Mouse (Mus musculus) 3134 (cell line): ENCODE measurements around the gene Acsm2.

Experiments used
- DNase-seq: peaks from one replicate; pipeline ENCODE4 v3.0.0-alpha.2; 2011; ENCODE audit warnings: low spot score; ENCODE audit not compliant: insufficient read length; ENCODE audit errors: extremely low read depth

Acsm2 gene

DNA sequence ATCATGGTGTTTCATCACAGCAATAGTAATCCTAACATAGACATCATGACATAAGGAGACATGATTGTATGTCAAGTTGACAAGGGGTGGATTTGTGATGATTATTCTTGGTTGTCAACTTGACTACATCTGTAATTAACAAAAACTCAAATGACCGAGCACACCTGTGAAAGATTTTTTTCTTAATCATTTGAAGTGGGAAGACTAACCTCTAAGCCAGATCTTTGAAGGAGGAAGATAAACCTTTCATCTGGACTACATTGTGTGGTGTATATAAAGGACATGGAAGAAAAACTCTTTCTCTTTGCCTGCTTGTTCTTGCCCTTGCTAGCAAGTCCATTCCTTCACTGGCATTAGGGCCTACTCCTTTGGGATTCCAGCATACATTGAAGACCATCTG is at the start of gene Acsm2:
TSS of gene Acsm2 (plus strand) at position 301 of the 400 bp plus-strand sequence.
- no peak for DNase-seq

DNA sequence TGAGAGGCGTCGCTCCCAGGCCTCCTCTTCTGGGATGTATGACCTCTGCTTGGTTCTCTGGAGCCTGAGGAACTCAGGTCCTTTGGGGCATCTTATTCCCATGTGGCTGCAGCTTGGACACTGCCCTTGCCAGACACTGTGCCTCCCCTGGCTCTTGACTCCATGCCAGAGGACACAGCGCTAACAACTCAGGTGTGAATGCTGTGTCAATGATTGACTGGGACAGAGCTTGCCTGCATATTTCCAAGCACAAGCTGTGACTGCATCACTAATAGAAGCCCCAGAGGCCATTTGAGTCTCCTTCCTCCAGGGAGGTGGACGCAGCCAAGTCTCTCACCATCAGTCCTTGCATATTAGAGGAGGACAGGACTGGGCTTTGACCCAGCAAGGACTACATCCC is 43.0 kb upstream of the Acsm2 start:
- DNase-seq: no peak

DNA sequence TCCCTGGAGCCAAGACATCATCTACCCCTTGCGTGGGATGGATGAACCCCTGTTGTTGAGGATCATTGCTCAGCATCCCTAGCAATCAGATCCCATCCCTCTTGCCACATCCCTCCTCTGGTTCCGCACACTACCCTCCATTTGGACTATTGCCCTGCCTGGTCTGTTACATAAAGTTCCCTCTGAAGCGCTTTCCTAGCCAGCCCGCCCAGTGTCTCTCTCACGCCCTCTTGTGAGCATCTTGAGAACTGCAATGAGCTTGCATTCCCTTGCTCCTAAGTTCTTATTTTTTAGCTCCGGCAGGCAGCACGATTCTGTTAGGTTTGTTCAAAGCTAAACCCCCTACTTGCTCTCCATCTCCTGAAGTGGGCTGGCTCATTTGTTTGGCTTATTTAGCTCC is 41.1 kb upstream of the Acsm2 start:
- DNase-seq: no peak

- DNase-seq: no peak
Measured at GRCm38 (mm10) chr7:119515492-119516271, 38.5 kb upstream of the Acsm2 start.

GRCm38 (mm10) chr7:119516272-119516558 is 37.9 kb upstream of the Acsm2 start:
- no peak for DNase-seq

GRCm38 (mm10) chr7:119519163-119519562 is 35.0 kb upstream of the Acsm2 start, which contains the start of gene Acsm5:
Gene Acsm5, plus strand, starts transcription at chr7:119519463.
- no peak for DNase-seq

DNA sequence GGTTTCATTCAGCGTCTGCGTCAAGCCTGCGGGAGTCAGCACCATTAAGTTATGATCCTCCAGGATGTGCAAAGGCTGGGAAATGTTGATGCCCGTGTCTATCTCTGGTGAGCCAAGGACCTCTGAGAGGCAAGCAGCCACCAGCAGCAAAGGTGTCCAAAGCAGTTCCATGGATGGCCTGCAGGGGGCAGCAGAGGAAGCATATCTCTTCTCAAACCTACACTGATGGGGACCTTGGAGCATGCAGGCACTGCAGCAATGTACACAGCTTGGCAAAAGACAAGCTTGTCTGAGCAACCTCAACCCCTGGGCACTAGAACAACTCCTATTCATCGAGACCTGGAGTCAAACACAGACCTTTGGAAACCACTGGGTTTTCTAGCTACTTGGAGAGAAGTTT is 34.5 kb upstream of the Acsm2 start:
- DNase-seq: no peak

GRCm38 (mm10) chr7:119521816-119522215 is 32.3 kb upstream of the Acsm2 start:
- DNase-seq: no peak

DNA sequence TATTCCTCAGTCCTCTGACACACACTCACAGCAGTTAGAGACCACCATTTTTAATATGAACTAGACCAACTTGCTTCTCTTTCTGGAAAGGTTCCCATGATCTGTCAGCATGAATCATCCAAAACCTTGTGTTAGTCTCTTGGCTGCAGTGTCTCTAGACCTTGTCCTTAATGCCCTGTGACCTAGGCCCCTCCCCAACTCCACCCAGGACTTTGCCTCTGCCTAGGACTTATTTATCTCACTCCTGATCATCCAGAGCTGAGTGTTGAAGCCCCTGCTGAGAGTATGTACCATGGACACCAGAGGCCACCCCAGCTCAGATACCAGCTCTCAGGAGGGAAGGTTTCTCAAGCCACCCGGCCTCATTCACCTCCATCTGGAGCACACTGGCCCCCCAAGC is 31.8 kb upstream of the Acsm2 start:
- no peak for DNase-seq

- DNase-seq: no peak
Measured at GRCm38 (mm10) chr7:119523389-119523788, 30.8 kb upstream of the Acsm2 start, which contains the start of gene Pdilt. Gene Pdilt, minus strand, starts transcription at chr7:119523489.

DNA sequence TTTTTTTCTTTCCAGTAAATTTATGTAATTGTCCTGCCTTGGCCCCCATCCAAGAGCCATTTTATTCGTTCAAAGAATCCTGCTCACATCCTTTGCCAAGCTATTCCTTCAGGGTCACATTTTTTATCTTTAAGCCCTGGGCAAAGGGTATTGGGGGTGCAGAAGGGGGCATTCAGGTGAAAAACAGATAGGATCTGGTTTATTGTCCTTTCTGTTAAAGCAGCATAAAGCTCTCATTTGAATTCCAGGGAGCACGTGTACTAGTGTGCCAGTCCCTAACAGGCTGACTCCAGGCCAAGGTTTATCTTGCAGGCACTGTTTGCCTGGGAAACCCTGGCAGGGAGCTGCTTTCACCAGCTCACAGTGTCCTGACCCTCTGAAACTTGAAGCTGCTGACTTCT is 28.3 kb upstream of the Acsm2 start:
- DNase-seq: no peak

DNA sequence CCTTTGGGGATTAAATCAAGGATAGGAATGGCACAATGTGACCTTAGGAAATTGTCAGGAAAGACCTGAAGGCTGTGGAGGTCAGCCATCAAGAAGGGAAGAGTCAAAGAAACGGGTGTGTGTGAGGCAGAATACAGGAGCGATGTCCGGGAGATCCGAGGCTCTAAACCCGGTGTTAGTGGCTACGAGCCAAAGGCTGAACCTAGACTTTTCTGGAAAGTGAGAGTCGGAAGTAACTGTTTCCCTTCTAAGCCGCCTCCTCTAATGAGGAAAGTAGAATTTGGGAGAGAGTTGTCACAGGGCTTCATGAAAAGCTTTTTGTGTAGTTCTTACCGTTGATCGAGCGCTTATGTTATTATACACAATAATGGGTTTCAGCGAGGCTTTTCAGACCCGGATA is 27.7 kb upstream of the Acsm2 start:
- no peak for DNase-seq

- no peak for DNase-seq
Measured at GRCm38 (mm10) chr7:119527135-119527534, 27.0 kb upstream of the Acsm2 start.

DNA sequence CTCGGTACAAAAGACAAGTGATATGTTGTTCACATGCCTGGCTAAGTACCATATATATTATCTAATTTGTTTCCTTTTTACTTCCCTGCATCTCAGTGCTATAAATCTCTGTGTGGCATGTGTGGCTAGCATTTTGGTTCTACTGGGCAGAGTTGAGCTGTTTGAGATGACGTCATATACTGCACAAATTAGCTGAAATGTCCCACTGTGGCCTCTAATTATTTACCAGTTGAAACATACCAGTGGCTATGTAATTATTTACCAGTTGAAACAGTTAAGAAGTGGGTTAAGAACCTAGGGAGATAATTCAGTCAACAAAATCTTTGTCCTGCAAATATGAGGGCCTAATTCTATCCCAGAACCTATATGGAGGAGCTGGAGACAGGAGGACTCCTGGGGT is 26.6 kb upstream of the Acsm2 start:
- DNase-seq: no peak

DNA sequence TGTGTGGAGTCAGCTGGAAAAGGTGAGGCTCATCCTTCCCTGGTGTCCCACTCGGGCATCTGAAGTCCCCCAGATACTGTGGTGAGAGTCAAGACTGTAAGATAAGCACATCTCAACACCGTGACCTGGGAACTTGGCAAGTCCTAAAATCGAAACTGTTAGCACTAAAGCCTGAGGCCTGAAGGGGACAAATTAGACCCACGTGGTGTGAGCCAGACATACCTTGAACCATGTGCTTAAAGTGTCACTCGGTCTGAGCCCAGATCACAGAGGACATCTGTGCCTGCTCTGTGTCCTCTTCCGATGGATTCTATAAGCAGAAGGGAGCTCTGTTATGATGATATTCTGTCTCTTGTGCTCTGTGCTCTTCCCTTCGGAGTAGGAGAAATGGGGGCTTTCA is 25.5 kb upstream of the Acsm2 start:
- DNase-seq: no peak

DNA sequence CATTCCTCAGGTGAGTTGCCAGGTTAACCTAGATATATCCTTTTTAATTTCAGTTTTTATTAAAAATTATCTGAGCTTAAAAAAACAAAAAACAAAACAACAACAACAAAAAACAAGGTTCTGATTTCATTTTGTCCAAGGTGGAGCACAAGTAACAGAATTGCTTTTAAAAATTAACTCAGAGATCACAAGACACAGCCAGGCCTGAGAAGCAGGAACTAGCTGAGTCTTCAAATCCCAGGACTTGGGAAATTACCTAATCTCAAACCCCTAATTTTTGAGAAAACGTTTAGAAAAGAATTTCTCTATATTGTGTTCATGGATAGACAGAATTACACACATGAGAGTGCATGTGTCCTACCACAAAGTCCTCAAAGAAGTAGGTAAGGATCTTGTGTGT is 21.2 kb upstream of the Acsm2 start:
- DNase-seq: no peak

GRCm38 (mm10) chr7:119534389-119534788 is 19.8 kb upstream of the Acsm2 start:
- no peak for DNase-seq

DNA sequence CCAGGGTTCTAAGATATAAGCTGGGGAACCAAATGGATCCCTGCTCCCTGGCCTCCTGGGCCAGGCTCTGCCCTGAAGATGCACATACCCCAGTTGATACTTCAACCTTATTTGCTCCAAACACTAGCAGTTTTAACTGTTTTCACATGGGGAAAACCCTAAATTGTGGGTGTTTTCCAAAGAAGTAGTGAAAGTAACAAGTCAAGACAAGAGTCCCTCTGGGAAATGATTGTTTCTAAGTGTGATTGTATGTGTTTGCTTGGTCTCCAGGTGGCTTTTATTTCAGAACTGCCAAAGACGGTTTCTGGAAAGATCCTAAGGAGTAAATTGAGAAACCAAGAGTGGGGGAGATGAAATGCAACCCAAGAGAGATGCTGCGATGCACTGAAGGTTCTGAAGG is 11.7 kb upstream of the Acsm2 start:
- no peak for DNase-seq

- no peak for DNase-seq
Measured at GRCm38 (mm10) chr7:119545572-119545971, 8.6 kb upstream of the Acsm2 start.

DNA sequence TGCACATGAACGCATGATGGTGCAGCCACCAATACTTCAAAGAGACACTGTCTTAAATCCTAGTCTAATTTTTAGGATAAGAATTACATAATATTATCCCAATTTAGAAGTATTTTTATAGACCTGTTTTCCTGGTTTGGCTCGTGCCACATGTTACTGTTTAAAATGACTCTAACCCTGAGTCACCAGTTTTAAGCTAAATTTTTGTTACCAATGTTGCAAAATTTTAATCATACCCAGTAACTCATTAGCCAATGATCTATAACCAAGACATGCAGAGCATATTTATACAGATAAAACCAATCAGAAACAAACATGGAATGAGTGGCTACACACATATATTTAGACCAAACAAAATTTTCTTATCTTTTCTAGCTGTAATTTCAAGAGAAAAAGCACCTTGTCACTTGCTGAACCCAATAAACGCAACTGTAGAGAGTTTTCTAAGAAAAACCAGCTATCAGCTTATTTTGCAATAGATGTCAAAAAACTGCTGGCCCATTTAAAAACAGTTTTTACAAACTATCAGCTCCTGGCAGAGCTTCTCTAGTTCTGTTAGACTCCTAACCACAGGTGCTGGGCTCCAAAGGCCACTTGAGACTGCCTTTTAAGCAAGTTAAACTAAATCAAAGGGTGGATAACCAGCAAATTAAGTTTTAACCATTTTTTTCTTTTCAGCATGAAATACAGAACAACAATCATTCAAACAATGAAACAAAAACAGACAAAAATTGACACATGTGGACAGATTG is 3.5 kb upstream of the Acsm2 start:
- no peak for DNase-seq

GRCm38 (mm10) chr7:119559789-119560451 is 5.8 kb downstream of the Acsm2 start:
- no peak for DNase-seq

GRCm38 (mm10) chr7:119560452-119560835 is 6.3 kb downstream of the Acsm2 start:
- DNase-seq: no peak
